Mouse (Mus musculus) kidney, postnatal 14 days (tissue): ENCODE data around the gene Shroom3.

ENCODE experiments used
- DNase-seq: peaks from one replicate; pipeline ENCODE4 v3.0.0; 2022; ENCODE audit warnings: mixed read lengths

The Shroom3 gene

GRCm38 (mm10) chr5:92937701-92938100, 254.5 kb downstream of the Shroom3 start:
- no peak for DNase-seq

DNA sequence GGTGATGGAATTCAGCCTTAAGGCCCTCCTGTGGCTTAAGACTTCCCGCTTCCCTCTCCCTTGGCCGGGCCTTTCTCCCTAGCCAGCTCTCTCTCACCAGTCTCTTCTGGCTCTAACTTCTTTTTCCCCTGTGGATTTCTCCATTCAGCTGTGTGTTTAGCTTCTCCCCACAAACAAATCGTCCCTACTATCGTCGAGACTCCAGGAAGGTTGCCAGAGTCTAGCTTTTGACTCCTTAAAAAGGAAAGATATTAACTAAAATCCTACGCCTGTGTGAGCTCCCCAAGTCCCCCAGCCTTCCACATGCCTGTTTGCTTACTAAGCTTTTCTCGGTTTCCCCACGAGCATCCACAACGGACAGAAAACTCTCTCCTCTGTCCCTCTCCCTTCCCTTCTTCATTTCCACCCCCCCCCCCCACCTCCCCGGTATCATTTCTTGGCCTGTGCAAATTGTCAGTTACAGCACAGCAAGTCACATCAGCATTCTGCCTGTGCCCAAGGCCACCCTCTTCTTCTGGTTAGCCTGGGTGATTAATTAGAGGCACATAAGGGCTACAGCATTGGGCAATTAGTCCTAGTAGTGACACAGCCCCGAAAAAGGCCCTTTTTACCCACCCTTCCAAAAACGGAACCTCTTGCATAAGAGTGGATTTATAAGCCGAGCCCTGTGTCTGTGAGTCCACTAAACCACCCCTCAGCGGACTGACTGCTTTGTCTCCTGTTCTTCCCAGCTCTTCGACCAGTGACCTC, 256.2 kb downstream of the Shroom3 start:
- DNase-seq, result no peak

DNA sequence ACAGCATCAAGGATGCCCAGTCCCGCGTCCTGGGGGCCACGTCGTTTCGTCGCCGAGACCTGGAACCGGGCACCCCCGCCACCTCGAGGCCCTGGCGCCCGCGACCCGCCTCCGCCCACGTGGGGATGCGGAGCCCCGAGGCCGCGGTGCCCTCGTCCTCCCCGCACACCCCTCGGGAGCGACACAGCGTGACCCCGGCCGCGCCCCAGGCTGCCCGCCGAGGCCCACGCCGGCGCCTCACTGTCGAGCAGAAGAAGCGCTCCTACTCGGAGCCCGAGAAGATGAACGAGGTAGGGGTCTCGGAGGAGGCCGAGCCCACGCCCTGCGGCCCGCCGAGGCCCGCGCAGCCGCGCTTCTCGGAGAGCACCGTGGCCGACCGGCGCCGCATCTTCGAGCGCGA, 258.9 kb downstream of the Shroom3 start:
- DNase-seq, result no peak

GRCm38 (mm10) chr5:92942577-92942976, 259.3 kb downstream of the Shroom3 start:
- no peak for DNase-seq

GRCm38 (mm10) chr5:92944867-92945266, 261.6 kb downstream of the Shroom3 start:
- no peak for DNase-seq

DNA sequence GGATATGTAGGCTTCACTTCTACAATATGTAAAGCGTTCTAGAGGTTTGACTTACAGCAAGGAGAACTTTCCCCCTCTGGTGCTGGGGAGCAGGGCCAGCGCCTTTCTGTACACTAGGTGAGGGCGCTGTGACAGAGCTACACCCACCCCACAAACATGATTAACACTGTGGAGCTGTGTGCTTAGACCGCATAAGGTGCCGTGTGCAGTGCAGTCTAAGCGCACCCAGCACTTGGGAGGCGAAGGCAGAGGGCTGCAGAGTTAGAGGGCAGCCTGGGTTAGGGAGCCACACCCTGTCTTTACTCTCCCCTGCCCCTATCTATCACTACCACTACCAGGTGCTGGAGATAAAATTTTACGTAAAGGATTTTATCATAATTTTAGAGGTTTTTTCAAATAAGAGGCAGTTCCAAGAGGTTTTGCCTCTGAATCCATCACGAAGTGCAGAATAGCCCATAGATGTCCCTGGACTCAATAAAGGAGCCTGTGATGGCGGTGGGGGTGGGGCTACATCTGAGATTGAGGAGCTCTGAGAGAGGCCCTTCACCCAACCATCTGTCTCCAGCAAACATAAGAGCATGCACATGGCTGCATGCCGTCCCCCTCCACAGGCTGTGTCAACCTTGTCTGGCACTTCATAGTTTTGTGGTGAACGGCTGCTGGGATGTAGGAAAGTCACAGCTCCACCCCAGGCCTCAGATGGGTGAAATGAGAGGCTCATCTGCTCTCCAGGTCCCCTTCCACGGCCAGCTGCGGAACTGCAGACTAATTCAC, 265.9 kb downstream of the Shroom3 start:
- no peak for DNase-seq

GRCm38 (mm10) chr5:92950583-92950982, 267.3 kb downstream of the Shroom3 start:
- DNase-seq, result no peak

DNA sequence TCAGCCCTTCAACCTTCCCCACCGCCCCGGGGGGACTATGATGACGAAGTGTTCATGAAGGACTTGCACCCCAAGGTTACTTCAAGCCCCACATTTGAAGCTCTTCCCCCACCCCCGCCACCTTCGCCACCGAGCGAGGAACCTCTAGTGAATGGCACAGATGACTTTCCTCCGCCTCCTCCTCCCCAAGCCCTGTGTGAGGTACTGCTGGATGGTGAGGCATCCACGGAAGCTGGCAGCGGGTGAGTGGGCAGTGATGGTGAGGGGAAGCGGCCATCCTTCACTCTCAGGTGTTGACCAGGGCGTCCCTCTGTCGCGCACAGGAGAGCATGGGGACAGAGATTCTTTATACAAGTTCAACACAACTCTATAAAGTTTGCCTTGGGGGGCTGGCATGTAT, 267.8 kb downstream of the Shroom3 start:
- DNase-seq, result no peak

GRCm38 (mm10) chr5:92953865-92954264, 270.6 kb downstream of the Shroom3 start:
- no peak for DNase-seq

DNA sequence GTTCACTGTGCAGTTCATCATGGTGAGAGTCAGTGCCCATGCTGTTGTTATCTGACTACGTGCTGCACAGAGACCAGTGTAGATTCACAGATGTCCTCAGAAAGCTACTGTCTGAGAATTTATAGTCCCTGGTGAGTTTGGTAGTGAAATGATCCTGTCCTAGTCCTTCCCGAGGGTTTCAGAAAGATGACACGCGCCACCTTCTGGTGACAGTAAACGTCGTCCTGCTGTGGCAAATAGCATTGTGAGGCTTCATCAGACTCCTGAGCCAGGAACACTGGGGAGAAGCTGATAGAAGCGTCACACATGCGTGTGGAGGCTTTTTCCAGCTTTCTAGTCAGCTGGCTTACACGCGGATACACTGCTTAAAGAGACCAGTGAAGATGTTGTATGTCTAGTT, 271.1 kb downstream of the Shroom3 start:
- peak; percentile 85 for DNase-seq

GRCm38 (mm10) chr5:92954827-92955475, 271.7 kb downstream of the Shroom3 start:
- peak; percentile 57 for DNase-seq

DNA sequence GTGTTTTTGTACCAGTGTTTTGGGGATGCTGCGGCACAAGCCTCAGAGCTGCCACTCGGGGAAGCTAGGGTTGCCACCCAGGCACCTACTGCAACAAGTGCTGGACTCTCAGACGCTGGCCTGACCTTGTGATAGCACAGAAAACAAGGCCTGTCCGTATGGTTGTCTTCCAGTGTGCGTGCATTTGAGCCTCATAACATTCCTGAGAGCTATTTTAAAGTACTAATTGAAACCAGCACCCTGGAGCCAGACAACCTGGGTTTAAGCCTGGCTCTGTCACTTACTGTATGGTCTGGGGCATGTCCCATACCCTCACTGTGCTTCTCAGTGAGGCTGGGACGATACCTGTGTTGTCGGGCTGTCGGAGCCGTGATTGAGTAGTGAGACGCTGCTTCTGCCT, 276.1 kb downstream of the Shroom3 start:
- no peak for DNase-seq

DNA sequence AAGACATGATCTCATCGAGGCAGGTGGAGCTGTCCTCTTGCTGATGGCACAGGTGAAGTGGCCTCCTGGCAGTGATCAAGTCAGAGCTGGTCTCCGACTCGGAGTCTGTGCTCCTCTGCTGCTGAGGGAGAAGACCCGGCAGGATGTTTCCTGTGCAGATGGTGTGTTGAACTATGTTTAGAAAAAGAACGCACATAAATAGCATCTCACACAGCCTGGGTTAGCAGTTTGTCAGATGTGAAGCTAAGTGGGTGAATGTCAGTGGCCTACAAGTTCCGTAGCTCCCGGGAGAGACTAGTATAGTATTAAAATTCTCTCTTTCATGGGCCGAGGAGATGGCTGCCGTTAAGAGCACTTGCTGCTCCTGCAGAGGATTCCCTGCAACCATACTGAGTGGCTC, 276.5 kb downstream of the Shroom3 start:
- no peak for DNase-seq

- DNase-seq, result no peak
Measured at GRCm38 (mm10) chr5:92961353-92961752, 278.1 kb downstream of the Shroom3 start.

DNA sequence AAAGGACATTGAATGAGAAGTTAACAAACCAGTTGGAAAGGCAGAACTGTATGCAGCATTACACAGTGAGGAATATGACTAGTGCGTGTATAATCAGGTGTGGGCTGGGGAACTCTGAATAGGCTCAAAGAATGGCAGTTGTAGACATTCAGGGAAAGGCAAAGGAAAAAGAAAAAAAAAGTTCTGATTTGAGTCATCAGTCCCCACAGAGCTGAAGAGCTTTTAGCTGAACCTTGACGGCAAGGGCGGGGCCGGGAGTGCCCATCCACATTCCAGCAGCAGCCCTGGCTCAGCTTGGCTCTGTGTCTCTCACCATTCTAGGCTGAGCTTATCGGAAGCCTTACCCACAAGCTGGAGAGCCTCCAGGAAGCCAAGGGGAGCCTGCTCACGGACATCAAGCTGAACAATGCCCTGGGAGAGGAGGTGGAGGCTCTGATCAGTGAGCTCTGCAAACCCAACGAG, 278.6 kb downstream of the Shroom3 start:
- DNase-seq, result no peak

DNA sequence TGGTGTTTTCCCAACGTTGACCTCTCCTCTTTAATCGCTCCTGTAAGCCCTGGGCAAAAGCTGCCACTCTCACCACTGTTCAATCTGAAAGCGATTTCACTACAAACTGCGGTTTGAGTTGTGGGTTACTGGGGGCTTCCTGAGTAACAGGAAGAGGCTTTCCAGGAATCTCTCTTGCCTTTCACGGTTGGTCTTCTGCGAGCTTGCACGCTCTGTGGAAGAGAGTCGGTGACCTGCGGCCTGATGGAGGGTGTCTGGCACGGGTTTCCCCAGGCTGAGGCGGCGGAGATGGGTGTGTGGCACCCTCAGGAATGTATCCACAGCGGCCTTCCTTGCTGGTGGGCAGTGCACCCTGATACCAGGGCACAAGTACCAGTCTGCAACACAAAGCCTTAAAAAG, 281.5 kb downstream of the Shroom3 start:
- DNase-seq, result no peak

- DNase-seq, result no peak
Measured at GRCm38 (mm10) chr5:92967143-92967542, 283.9 kb downstream of the Shroom3 start.

DNA sequence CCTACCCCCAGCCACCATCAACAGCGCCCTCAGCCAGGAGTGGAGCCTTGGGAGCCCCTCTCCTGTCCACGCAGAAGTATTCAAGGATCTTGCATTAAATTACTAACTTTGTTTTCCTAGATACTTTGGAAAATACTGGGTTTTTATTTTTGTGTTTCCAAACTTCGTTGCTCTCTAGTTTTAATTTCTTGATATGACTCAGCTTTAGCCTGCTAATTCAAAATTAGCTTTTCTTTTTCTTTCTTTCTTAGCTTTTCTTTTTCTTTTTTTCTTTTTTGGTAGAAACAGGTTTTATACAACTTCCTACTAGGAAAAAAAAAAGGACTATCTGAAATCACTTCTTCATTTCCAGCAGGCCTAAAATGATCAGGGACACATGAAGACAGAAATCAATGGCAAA, 284.7 kb downstream of the Shroom3 start:
- DNase-seq, result no peak

GRCm38 (mm10) chr5:92969443-92969842, 286.2 kb downstream of the Shroom3 start:
- no peak for DNase-seq

GRCm38 (mm10) chr5:92969926-92970325, 286.7 kb downstream of the Shroom3 start:
- no peak for DNase-seq

DNA sequence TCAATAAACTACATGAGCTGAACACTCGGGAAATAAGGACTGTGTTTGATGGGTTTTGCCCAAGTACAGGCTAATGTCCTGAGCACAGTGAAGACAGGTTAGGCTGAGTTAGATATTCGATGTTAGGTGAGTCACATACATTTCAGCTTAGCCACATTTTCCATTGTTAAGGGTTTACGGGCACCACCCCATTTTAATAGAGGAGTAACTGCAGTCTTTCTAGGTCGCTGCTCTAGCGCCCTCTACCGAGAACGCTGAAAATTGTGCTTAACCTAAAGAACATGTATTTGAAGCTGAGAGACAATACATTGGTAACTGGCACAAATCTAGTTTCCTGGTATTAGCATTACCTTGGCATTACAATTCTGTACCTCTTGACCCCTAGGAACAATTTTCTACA, 287.2 kb downstream of the Shroom3 start:
- DNase-seq, result no peak

- DNase-seq, result no peak
Measured at GRCm38 (mm10) chr5:92980393-92980792, 297.2 kb downstream of the Shroom3 start.

- no peak for DNase-seq
Measured at GRCm38 (mm10) chr5:92980862-92981261, 297.6 kb downstream of the Shroom3 start.

GRCm38 (mm10) chr5:92982673-92983072, 299.4 kb downstream of the Shroom3 start:
- no peak for DNase-seq
